Mouse (Mus musculus) bone marrow macrophage, adult 2 months (primary cell): Measurements from ENCODE around the gene Gm5134. TPM values are rescaled to one million over a fixed set of nuclear protein-coding genes. Genes with fewer than 3 reads are reported as not detected.

Experiments used
- H3K27ac ChIP-seq: 2 replicates; pipeline ENCODE4 v1.5.1; 2012; ENCODE audit warnings: low read depth, low read length; ENCODE audit not compliant: insufficient read depth
- H3K4me1 ChIP-seq: 2 replicates; pipeline ENCODE4 v1.6.1; 2012; ENCODE audit warnings: low read length; ENCODE audit not compliant: control insufficient read depth, insufficient read depth
- H3K4me3 ChIP-seq: 2 replicates; pipeline ENCODE4 v1.5.1; 2012; ENCODE audit warnings: mild to moderate bottlenecking, low read length, moderate library complexity; ENCODE audit not compliant: insufficient read depth
- CTCF ChIP-seq: IDR thresholded peaks from 2 replicates; pipeline ENCODE4 v1.5.1; 2012; ENCODE audit warnings: low read depth, mild to moderate bottlenecking, low read length, moderate library complexity
- POLR2A ChIP-seq: IDR thresholded peaks from 2 replicates; pipeline ENCODE4 v1.6.1; 2012; ENCODE audit warnings: mild to moderate bottlenecking, low read depth, low read length, borderline replicate concordance
- polyA plus RNA-seq: library from polyadenylated mRNA; stranded (reverse); fragments of >200 nt; gene quantifications from 2 replicates; pipeline ENCODE4 v1.2.4, GENCODE M21; 2012; ENCODE audit not compliant: missing spikeins, insufficient read depth, insufficient read length

Gene Gm5134
- polyA plus RNA-seq, 1 experiment, result 0.55 TPM

DNA sequence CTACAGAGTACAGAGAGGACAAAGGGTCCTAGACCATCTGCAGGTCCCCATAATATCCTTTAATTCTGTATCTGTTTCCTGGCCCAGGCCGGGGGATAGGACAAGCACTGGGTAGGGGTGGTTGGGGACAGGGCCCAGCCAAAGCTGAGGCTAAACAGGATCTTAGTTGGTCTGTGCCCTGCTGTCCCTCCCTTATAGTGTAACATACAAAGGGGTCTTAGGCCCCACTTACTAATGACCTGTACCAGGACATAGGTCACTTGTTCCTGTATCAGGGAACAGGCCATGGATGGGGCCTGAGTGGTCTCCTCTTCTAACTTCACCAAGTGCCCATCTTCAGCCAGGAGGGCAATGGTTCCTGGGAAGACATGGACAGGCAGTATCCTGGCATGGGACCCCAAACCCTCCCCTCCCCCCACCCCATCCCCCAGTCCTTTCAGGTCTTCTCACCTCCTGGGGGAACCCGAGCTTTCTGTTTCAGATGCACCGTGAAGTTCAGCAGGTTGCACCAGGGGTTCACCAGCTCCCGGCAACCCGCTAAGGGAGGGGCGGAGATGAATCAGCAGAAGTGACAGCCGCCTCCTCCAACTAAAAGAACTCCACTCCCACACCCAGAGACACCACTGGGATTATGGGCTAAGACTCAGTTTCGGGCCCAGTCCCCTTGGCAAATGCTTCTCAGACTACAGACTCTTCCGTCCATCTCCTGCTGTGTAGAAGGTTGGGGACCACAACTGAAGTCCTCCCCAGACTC lies 14.7 kb upstream of the Gm5134 start:
- H3K4me1 ChIP-seq, result peaks cover 11% of the 10 kb centered on the region
- no peak overlapping the region for H3K4me3 ChIP-seq
- TF ChIP-seq POLR2A (no peak), CTCF (no peak)
- H3K27ac ChIP-seq, result no peak overlapping the region

DNA sequence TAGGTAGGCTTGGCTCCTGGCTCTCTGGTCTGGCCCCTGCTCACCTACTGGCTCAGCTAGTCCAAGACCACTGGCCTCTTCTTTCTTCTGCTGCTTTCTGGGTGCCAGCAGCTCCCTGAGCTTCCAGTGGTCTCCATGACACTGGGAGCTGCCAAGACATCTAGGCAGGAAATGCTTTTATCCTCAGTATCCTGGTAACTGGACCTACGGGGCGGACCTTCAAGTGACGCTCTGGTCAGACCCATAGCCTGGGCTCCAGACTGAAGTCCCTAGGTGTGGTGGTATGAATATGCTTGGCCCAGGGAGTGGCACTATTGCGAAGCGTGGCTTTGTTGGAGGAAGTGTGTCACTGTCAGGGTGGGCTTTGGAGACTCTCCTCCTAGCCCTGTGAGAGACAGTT lies 13.8 kb upstream of the Gm5134 start, which contains the start of gene Gm867:
TSS of gene Gm867 (minus strand) at position 153 of the 400 bp plus-strand sequence.
- Histone ChIP-seq H3K4me3 (no peak within 1 kb of the TSS), H3K27ac (no peak within 1 kb of the TSS), H3K4me1 (peaks cover 10% of the 10 kb centered on the region)
- TF ChIP-seq CTCF (no peak), POLR2A (no peak)

DNA sequence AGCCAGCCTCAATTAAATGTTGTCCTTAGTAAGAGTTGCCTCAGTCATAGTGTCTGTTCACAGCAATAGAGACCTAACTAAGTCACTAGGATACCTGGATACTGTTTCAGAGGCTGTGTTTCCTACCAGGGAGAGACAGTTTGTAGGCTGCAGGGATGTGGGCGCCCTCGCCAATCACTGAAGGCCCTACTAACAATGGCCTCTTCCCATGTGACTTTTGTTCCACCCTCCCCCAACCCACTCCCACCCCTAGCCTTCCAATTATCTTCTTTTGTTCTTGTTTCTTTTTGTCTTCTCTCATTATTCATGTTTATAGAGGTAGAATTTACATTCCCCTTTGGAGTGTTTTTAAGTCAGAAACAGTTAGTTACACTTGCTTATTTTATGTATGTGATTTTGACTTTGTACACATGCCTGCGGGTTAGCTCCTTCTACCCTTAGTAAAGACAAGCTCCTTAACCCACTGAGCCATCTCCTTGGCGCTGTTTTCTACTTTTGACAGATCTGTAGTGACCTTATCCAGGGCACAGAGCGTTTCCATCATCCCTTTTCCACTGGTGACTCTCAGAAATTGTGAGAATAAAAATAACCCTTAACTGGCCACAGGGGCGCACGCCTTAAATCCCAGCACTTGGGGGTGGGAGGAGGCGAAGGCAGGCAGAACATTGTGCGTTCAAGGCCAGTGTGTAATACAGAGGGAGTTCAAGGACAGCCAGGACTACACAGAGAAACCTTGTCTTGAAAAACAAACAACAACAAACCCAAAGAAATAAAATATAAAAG lies 13.1 kb upstream of the Gm5134 start:
- Histone ChIP-seq H3K4me1 (peaks cover 8% of the 10 kb centered on the region), H3K4me3 (no peak overlapping the region), H3K27ac (no peak overlapping the region)
- no peak for TF ChIP-seq POLR2A
- no peak for TF ChIP-seq CTCF

DNA sequence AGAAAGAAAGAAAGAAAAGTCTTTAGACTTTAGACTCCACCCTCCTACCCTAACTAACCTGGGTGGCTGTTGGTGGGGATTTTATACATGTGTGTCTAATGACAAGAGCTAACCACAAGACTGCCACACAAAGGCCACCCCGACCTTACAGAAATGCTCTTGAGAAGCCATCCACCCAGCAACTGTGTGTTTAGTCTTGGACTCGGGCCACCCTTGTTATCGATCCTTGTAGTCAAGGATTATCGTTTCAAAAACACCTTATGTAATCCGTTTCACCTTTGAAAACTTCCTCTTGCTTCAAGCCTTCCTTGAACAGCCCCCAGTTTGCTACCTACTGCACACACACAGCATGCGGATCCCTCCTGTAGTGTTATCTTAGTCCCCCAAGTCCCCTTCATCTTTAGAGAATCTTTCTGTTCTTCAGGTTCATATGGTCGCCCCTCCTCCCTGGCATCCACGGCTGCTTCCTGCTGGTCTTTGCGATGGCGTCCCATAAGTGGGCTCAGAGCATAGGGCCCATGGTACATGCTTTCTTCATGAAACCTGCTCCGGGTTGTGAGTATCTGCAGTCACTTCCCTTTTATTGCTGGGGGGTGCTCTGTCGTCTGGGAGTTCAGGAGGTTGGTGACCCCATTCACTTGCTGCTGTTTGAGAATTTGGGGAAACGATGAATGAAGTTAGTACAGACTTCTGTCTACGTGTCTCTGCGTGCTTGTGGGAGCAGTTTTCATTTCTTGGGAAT lies 11.4 kb upstream of the Gm5134 start, which contains the start of gene Vpreb3:
TSS of gene Vpreb3 (plus strand) at position 322 of the 742 bp plus-strand sequence.
- TF ChIP-seq CTCF (no peak), POLR2A (no peak)
- H3K27ac ChIP-seq, result no peak within 1 kb of the TSS
- peaks cover 8% of the 10 kb centered on the region for H3K4me1 ChIP-seq
- H3K4me3 ChIP-seq, result no peak within 1 kb of the TSS

DNA sequence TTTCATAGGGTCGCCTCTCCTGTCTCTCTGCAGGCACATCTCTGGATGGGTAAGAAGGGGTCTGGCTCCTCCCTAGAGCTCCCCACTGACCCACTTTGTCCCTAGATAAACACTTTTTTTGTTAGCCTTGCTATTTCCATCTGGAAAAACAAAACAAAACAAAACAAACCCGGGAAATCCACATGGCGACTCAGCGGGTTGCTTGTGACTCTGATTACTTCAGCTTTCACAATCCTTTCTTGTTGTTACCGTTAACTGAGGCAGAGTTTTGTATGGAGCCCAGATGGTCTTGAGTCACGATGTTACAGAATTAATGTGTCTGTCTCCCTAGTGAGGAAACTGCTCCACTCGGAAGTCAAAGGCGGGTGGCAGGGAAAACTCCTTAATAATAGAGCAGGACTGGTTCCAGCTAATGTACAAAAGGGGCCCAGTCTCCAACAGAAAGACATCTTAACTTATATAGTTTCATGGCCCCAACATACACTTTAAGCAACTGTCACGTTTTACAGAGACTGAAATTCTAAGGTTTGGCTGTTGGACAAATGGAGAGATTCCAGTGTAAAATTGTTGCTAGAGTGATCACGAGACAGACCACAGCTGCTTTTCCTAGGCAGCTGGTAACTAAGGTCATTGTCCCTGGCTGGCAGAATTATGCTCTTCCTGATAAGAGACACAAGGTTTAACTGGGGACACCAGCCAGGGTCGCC lies 10.1 kb upstream of the Gm5134 start:
- no peak overlapping the region for H3K27ac ChIP-seq

DNA sequence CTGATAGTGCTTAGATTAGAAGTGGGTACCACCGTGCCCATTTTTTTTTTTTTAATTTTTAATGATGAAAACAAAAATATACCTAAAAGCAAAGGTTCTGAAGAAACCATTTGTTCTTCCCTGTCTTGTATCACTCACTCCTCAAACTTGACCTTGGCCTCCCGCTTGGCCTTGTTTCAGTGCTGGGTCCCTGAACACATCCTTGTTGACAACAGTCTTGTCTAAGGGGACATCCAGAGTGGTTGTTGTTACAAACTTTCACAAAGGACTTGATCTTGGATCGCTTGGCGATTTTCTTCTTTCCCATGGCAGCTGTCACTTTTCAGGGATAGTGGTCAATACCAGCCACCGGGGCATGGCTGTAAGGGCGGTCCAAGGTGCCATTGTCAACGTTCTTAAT lies 9.1 kb upstream of the Gm5134 start:
- Histone ChIP-seq H3K4me1 (peaks cover 8% of the 10 kb centered on the region), H3K27ac (no peak overlapping the region), H3K4me3 (no peak overlapping the region)
- TF ChIP-seq POLR2A (no peak), CTCF (no peak)

More for the DNA sequence above, 10.1 kb upstream of the Gm5134 start:
- TF ChIP-seq POLR2A (no peak), CTCF (no peak)
- H3K4me3 ChIP-seq, result no peak overlapping the region
- peaks cover 8% of the 10 kb centered on the region for H3K4me1 ChIP-seq

DNA sequence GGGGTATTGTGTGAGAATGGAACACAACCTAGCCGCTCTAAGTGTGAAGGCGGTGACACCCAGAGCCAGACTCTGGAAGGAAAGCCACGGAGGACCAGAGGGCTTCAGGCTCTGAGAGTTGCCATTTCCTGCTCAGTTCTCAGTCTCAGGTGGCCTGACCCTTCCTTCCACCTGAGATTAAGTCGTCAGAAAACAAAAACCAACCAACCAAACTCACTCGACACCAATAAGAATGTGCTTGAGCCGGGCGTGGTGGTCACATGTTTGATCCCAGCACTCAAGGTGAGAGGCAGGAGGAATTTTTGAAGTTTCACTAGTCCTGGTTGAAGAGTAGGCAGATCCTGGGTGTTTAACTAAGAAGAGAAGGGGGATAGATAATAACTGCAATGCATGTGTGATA lies 8.4 kb upstream of the Gm5134 start:
- no peak overlapping the region for H3K4me3 ChIP-seq
- no peak overlapping the region for H3K27ac ChIP-seq
- peaks cover 8% of the 10 kb centered on the region for H3K4me1 ChIP-seq
- TF ChIP-seq POLR2A, result no peak
- no peak for TF ChIP-seq CTCF

DNA sequence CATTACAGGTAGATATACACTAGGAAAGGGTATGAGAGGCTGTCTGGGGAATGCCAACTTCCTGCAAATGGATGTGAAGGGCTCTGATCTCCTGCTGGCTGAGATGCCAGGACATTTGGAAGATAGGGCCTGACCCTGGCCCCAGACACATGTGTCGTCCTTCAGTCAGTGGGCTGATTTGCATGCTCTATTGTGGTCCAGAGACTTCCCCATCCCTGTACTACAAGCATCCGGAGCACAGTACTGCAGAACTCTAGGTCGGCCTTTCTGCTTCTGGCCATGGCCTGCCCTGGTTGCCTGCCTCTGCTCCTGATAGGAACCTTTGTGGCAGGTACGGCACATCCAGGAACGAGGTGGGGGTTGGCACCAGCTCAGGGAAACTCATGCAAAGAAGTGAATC lies 6.2 kb upstream of the Gm5134 start:
- TF ChIP-seq POLR2A (no peak), CTCF (no peak)
- Histone ChIP-seq H3K4me3 (no peak overlapping the region), H3K4me1 (peaks cover 11% of the 10 kb centered on the region), H3K27ac (no peak overlapping the region)
